Mouse (Mus musculus) limb, embryonic 13.5 days (tissue): ENCODE measurements at regions not wholly inside any gene's neighbourhood (a gene's known extent, or its start where the extent isn't known, plus 50 kb on each side); places are given as distances from the start of the nearest gene placed in this dataset.
A peak's percentile ranks its signal among the peaks of the same experiment; 100 is the strongest.

ENCODE experiments used
- ATAC-seq: fragments of 200-750 bp; cut with Nextera tagmentation; 2 replicates; pipeline ENCODE4 v1.8.0; 2017; ENCODE audit warnings: low read depth, moderate number of reproducible peaks, moderate TSS enrichment; ENCODE audit not compliant: low FRiP score
- H3K27ac ChIP-seq: fragments of 300-500 bp; sonication (generic); 2 replicates; pipeline ENCODE4 v1.5.1; 2015; ENCODE audit warnings: inconsistent platforms, mild to moderate bottlenecking, moderate library complexity
- H3K27me3 ChIP-seq: fragments of 300-500 bp; sonication (generic); 2 replicates; pipeline ENCODE4 v1.6.1; 2015; ENCODE audit warnings: mild to moderate bottlenecking, inconsistent platforms
- H3K36me3 ChIP-seq: fragments of 300-500 bp; sonication (generic); 2 replicates; pipeline ENCODE4 v1.6.1; 2015; ENCODE audit warnings: inconsistent platforms, mild to moderate bottlenecking, moderate library complexity
- H3K4me1 ChIP-seq: fragments of 300-500 bp; sonication (generic); 2 replicates; pipeline ENCODE4 v1.6.1; 2015; ENCODE audit warnings: inconsistent platforms
- H3K4me2 ChIP-seq: fragments of 300-500 bp; sonication (generic); replicated peaks from 2 replicates; pipeline ENCODE4 v1.6.1; 2015; ENCODE audit warnings: inconsistent platforms, mild to moderate bottlenecking, moderate library complexity
- H3K4me3 ChIP-seq: fragments of 300-500 bp; sonication (generic); 2 replicates; pipeline ENCODE4 v1.5.1; 2015; ENCODE audit warnings: moderate library complexity, mild to moderate bottlenecking, inconsistent platforms
- H3K9ac ChIP-seq: fragments of 300-500 bp; sonication (generic); 2 replicates; pipeline ENCODE4 v1.6.1; 2015; ENCODE audit warnings: mild to moderate bottlenecking, inconsistent platforms
- H3K9me3 ChIP-seq: fragments of 300-500 bp; sonication (generic); 2 replicates; pipeline ENCODE4 v1.6.1; 2016; ENCODE audit warnings: inconsistent platforms
- WGBS: fragments of 180-500 bp; shearing (Covaris S2); methylation state at CpG from one replicate; pipeline ENCODE4 v1.1.7; 2015; 5-methylcytosine and 5-hydroxymethylcytosine counted together

- no peak for ATAC-seq
- H3K36me3 ChIP-seq, result no peaks in the 10 kb centered on the region
- no peak overlapping the region for H3K9ac ChIP-seq
- no peak overlapping the region for H3K4me2 ChIP-seq
- no peaks in the 10 kb centered on the region for H3K9me3 ChIP-seq
- H3K4me1 ChIP-seq, result peaks cover 10% of the 10 kb centered on the region; the same call in 1 of the 2 replicates
- no peak overlapping the region for H3K27ac ChIP-seq
- H3K27me3 ChIP-seq, result no peaks in the 10 kb centered on the region
- H3K4me3 ChIP-seq, result no peak overlapping the region
- 73% methylated on average over 7 of the region's 7 CpGs for WGBS
Observed at GRCm38 (mm10) chr3:51000938-51001337, 223.3 kb upstream of the Noct start.

GRCm38 (mm10) chr3:51002662-51003061 lies 221.6 kb upstream of the Noct start:
- H3K27ac ChIP-seq, result no peak overlapping the region
- no peak overlapping the region for H3K4me2 ChIP-seq
- no peaks in the 10 kb centered on the region for H3K36me3 ChIP-seq
- H3K9ac ChIP-seq, result no peak overlapping the region
- no peak overlapping the region for H3K4me3 ChIP-seq
- H3K9me3 ChIP-seq, result no peaks in the 10 kb centered on the region
- 63% methylated on average over 6 of the region's 6 CpGs for WGBS
- no peaks in the 10 kb centered on the region for H3K27me3 ChIP-seq
- no peak for ATAC-seq
- peaks cover 10% of the 10 kb centered on the region; the same call in 1 of the 2 replicates for H3K4me1 ChIP-seq

GRCm38 (mm10) chr3:51003506-51004170 lies 220.6 kb upstream of the Noct start:
- Histone ChIP-seq H3K9ac (no peak overlapping the region), H3K4me3 (no peak overlapping the region), H3K4me2 (no peak overlapping the region), H3K27ac (no peak overlapping the region), H3K36me3 (no peaks in the 10 kb centered on the region), H3K9me3 (no peaks in the 10 kb centered on the region), H3K27me3 (no peaks in the 10 kb centered on the region), H3K4me1 (peaks cover 10% of the 10 kb centered on the region; the same call in 1 of the 2 replicates)
- no peak for ATAC-seq
- WGBS, result 84% methylated on average over 8 of the region's 8 CpGs

GRCm38 (mm10) chr3:51004216-51004615 lies 220.0 kb upstream of the Noct start:
- 37% methylated on average over 1 of the region's 1 CpGs for WGBS
- Histone ChIP-seq H3K27me3 (no peaks in the 10 kb centered on the region), H3K4me2 (no peak overlapping the region), H3K9ac (no peak overlapping the region), H3K4me3 (no peak overlapping the region), H3K9me3 (no peaks in the 10 kb centered on the region), H3K4me1 (peaks cover 12% of the 10 kb centered on the region), H3K36me3 (no peaks in the 10 kb centered on the region), H3K27ac (no peak overlapping the region)
- no peak for ATAC-seq

- Histone ChIP-seq H3K4me2 (no peak overlapping the region), H3K9ac (no peak overlapping the region), H3K27me3 (no peaks in the 10 kb centered on the region), H3K36me3 (no peaks in the 10 kb centered on the region; the same call in 1 of the 2 replicates), H3K4me1 (peaks cover 7% of the 10 kb centered on the region; the same call in 1 of the 2 replicates), H3K4me3 (no peak overlapping the region), H3K27ac (no peak overlapping the region), H3K9me3 (no peaks in the 10 kb centered on the region)
- no peak for ATAC-seq
- WGBS, result 75% methylated on average over 5 of the region's 5 CpGs
Observed at GRCm38 (mm10) chr3:51009098-51009497, 215.1 kb upstream of the Noct start.

- WGBS, result 66% methylated on average over 10 of the region's 10 CpGs
- no peaks in the 10 kb centered on the region for H3K27me3 ChIP-seq
- no peak overlapping the region for H3K4me3 ChIP-seq
- peak overlapping the region; percentile 52; the same call in 1 of the 2 replicates for H3K27ac ChIP-seq
- no peak overlapping the region for H3K9ac ChIP-seq
- H3K9me3 ChIP-seq, result no peaks in the 10 kb centered on the region
- no peak; the same call in 1 of the 2 replicates for ATAC-seq
- no peaks in the 10 kb centered on the region for H3K36me3 ChIP-seq
- H3K4me2 ChIP-seq, result no peak overlapping the region
- H3K4me1 ChIP-seq, result no peaks in the 10 kb centered on the region
Observed at GRCm38 (mm10) chr3:51019650-51020346, 204.4 kb upstream of the Noct start.

- H3K36me3 ChIP-seq, result no peaks in the 10 kb centered on the region
- no peak overlapping the region for H3K4me3 ChIP-seq
- H3K9ac ChIP-seq, result no peak overlapping the region
- H3K27ac ChIP-seq, result no peak overlapping the region
- no peaks in the 10 kb centered on the region for H3K27me3 ChIP-seq
- no peaks in the 10 kb centered on the region for H3K9me3 ChIP-seq
- no peak for ATAC-seq
- WGBS, result 23% methylated on average over 6 of the region's 6 CpGs
- H3K4me2 ChIP-seq, result no peak overlapping the region
- H3K4me1 ChIP-seq, result no peaks in the 10 kb centered on the region
Observed at GRCm38 (mm10) chr3:51024655-51025054, 199.6 kb upstream of the Noct start.

- H3K36me3 ChIP-seq, result no peaks in the 10 kb centered on the region
- peak; percentile 89 for ATAC-seq
- H3K27me3 ChIP-seq, result no peaks in the 10 kb centered on the region
- 15% methylated on average over 8 of the region's 8 CpGs for WGBS
- no peak overlapping the region for H3K9ac ChIP-seq
- H3K4me2 ChIP-seq, result no peak overlapping the region
- no peaks in the 10 kb centered on the region for H3K9me3 ChIP-seq
- peaks cover 10% of the 10 kb centered on the region; the same call in 1 of the 2 replicates for H3K4me1 ChIP-seq
- no peak overlapping the region for H3K4me3 ChIP-seq
- no peak overlapping the region; the same call in 1 of the 2 replicates for H3K27ac ChIP-seq
Observed at GRCm38 (mm10) chr3:51031821-51032220, 192.4 kb upstream of the Noct start.

GRCm38 (mm10) chr3:51033292-51033691 lies 191.0 kb upstream of the Noct start:
- Histone ChIP-seq H3K4me3 (no peak overlapping the region), H3K9ac (no peak overlapping the region), H3K9me3 (no peaks in the 10 kb centered on the region), H3K27ac (no peak overlapping the region), H3K36me3 (no peaks in the 10 kb centered on the region), H3K27me3 (no peaks in the 10 kb centered on the region), H3K4me1 (peaks cover 10% of the 10 kb centered on the region; the same call in 1 of the 2 replicates), H3K4me2 (no peak overlapping the region)
- ATAC-seq, result no peak
- 72% methylated on average over 2 of the region's 2 CpGs for WGBS

- H3K4me3 ChIP-seq, result no peak overlapping the region
- no peaks in the 10 kb centered on the region for H3K9me3 ChIP-seq
- ATAC-seq, result no peak
- H3K4me1 ChIP-seq, result peaks cover 5% of the 10 kb centered on the region; the same call in 1 of the 2 replicates
- H3K27ac ChIP-seq, result no peak overlapping the region
- H3K27me3 ChIP-seq, result no peaks in the 10 kb centered on the region
- WGBS, result 51% methylated on average over 17 of the region's 17 CpGs
- no peaks in the 10 kb centered on the region for H3K36me3 ChIP-seq
- no peak overlapping the region for H3K4me2 ChIP-seq
- H3K9ac ChIP-seq, result no peak overlapping the region
Observed at GRCm38 (mm10) chr3:51036700-51037306, 187.4 kb upstream of the Noct start.

- no peak overlapping the region for H3K4me2 ChIP-seq
- H3K4me3 ChIP-seq, result no peak overlapping the region
- 63% methylated on average over 17 of the region's 17 CpGs for WGBS
- H3K27me3 ChIP-seq, result no peaks in the 10 kb centered on the region
- H3K27ac ChIP-seq, result no peak overlapping the region; the same call in 1 of the 2 replicates
- H3K4me1 ChIP-seq, result peaks cover 16% of the 10 kb centered on the region
- no peaks in the 10 kb centered on the region for H3K36me3 ChIP-seq
- no peaks in the 10 kb centered on the region for H3K9me3 ChIP-seq
- H3K9ac ChIP-seq, result no peak overlapping the region
- no peak for ATAC-seq
Observed at GRCm38 (mm10) chr3:51042223-51042846, 181.9 kb upstream of the Noct start.

- Histone ChIP-seq H3K36me3 (no peaks in the 10 kb centered on the region), H3K9me3 (peaks cover 6% of the 10 kb centered on the region; the same call in 1 of the 2 replicates), H3K27ac (no peak overlapping the region), H3K27me3 (no peaks in the 10 kb centered on the region), H3K4me1 (peaks cover 9% of the 10 kb centered on the region), H3K9ac (no peak overlapping the region), H3K4me2 (no peak overlapping the region), H3K4me3 (no peak overlapping the region)
- ATAC-seq, result no peak
- WGBS, result 93% methylated on average over 3 of the region's 3 CpGs
Observed at GRCm38 (mm10) chr3:51048739-51049138, 175.5 kb upstream of the Noct start.
